Mouse (Mus musculus) bone marrow macrophage, adult 2 months (primary cell): ENCODE results near the gene Ahsg. TPM values are rescaled to one million over a fixed set of nuclear protein-coding genes. Genes with fewer than 3 reads are reported as not detected.

Experiments
- H3K27ac ChIP-seq: 2 replicates; pipeline ENCODE4 v1.5.1; 2012; ENCODE audit warnings: low read depth, low read length; ENCODE audit not compliant: insufficient read depth
- H3K4me1 ChIP-seq: 2 replicates; pipeline ENCODE4 v1.6.1; 2012; ENCODE audit warnings: low read length; ENCODE audit not compliant: control insufficient read depth, insufficient read depth
- H3K4me3 ChIP-seq: 2 replicates; pipeline ENCODE4 v1.5.1; 2012; ENCODE audit warnings: mild to moderate bottlenecking, low read length, moderate library complexity; ENCODE audit not compliant: insufficient read depth
- CTCF ChIP-seq: IDR thresholded peaks from 2 replicates; pipeline ENCODE4 v1.5.1; 2012; ENCODE audit warnings: low read depth, mild to moderate bottlenecking, low read length, moderate library complexity
- POLR2A ChIP-seq: IDR thresholded peaks from 2 replicates; pipeline ENCODE4 v1.6.1; 2012; ENCODE audit warnings: mild to moderate bottlenecking, low read depth, low read length, borderline replicate concordance
- polyA plus RNA-seq: library from polyadenylated mRNA; stranded (reverse); fragments of >200 nt; gene quantifications from 2 replicates; pipeline ENCODE4 v1.2.4, GENCODE M21; 2012; ENCODE audit not compliant: missing spikeins, insufficient read depth, insufficient read length

Ahsg gene
- polyA plus RNA-seq, 1 experiment: not detected

- Histone ChIP-seq H3K27ac (no peak overlapping the region), H3K4me3 (no peak overlapping the region), H3K4me1 (no peaks in the 10 kb centered on the region)
- TF ChIP-seq POLR2A: no peak
- no peak for TF ChIP-seq CTCF
These were observed 20.9 kb downstream of the Ahsg start for GRCm38 (mm10) chr16:22911986-22912385.

DNA sequence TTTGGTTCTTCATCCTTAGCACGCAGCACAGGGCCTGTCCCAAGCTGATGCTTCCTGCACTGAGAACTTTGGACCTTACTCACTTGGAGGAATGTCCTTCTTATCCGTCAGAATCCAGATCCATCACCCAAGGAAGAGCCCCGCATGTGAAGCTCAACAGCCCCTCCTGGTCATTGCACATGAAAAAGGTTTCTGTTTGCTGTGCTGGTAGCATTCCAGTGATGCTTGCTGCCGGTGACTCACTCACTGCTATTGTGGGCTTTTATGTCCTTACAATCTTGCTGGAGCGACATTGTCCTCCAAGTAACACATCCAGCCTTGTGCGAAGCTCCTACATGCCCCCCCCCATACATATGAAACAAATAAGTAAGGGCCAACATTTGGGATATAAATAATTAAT, 21.8 kb downstream of the Ahsg start:
- Histone ChIP-seq H3K4me3 (no peak overlapping the region), H3K4me1 (no peaks in the 10 kb centered on the region), H3K27ac (no peak overlapping the region)
- TF ChIP-seq POLR2A (no peak), CTCF (no peak)

DNA sequence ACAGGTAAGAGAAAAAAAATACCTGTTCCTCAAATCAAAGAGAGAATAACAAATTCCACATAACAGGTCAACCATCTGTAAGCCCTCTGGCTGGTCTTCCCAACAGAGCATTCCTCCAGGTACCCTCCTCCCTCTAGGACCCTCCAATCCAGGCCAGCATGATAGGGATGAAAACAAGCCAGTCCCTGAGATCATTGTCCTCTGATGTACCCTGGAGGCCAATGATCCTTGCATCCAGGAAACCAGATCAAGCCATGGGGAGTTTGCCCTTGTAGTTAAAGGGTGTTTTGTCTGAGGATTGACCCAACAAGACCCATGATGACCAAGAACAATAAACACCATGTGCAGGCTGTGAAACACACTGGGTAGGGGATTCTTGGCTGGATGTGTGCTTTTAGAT, 23.2 kb downstream of the Ahsg start:
- Histone ChIP-seq H3K4me1 (no peaks in the 10 kb centered on the region), H3K4me3 (no peak overlapping the region), H3K27ac (no peak overlapping the region)
- TF ChIP-seq CTCF (no peak), POLR2A (no peak)

DNA sequence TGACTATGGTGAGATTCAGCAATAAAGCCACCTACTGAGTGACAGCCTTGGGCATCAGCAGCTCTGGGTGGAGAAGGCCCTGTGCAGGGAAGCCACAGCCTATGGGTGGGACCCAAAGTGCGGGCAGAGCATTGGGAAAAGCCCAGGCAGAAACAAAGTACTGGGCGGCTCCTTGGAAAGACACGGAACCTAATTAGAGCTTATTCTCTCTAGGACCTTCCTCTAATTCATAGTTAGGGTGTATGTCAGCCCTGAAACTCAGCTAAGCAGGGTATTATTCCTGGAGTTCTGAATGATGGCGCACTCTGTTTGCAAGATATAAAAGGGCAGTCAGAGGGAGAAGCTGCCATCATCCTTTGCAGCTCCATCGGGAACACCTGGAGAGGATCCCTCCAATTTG, 27.0 kb downstream of the Ahsg start, which contains the start of gene Fetub:
Gene Fetub, plus strand, starts transcription at position 301 of the 400 bp plus-strand sequence.
- no peak within 1 kb of the TSS for H3K4me3 ChIP-seq
- TF ChIP-seq CTCF: no peak
- no peak for TF ChIP-seq POLR2A
- H3K27ac ChIP-seq: no peak within 1 kb of the TSS
- H3K4me1 ChIP-seq: no peaks in the 10 kb centered on the region

GRCm38 (mm10) chr16:22918664-22919312, 27.7 kb downstream of the Ahsg start:
- no peak for TF ChIP-seq POLR2A
- TF ChIP-seq CTCF: no peak
- no peak overlapping the region for H3K4me3 ChIP-seq
- H3K4me1 ChIP-seq: no peaks in the 10 kb centered on the region
- no peak overlapping the region for H3K27ac ChIP-seq

DNA sequence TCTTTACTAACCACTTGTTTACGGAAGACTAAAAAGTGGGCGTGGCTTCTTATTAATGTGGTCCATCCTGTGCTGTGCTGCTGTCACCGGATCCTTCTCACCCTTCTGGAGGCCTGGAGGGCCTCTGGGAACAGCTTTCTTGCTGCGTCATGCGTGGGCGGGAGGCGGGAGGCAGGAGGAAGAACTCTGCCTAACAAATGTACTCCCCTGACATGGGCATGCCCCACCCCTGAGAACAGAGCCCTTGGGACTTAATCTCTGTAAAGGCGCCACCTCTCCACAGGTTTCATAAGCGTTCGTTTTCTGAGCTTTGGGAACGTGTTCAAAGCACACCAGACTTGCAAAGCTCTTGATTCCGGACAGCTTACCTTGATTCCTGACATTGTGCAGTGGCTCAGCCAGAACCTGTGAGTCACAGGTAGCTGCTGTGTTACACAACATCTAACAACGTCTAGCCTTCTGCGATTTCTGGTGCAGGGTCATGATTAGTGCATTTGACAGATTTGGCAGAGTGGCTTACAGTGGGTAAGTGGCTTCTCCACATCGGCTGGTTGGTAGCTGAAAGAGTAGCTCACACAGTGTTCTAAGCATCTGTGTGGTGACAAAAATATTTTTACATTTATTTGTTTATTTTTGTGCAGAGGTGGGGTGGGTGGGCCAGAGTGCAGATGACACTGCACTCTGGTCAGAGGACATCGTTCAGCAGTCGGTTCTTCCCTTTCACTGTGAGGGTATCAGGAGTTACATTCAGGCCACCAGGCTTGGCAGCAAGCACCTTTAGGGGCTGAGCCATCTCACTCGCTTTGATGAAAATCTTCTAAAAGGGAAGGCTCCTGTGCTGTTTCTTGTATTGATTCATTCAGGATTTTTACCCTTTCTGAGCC, 29.1 kb downstream of the Ahsg start:
- Histone ChIP-seq H3K27ac (no peak overlapping the region), H3K4me3 (no peak overlapping the region), H3K4me1 (no peaks in the 10 kb centered on the region)
- TF ChIP-seq POLR2A: no peak
- no peak for TF ChIP-seq CTCF

- H3K27ac ChIP-seq: no peak overlapping the region
- H3K4me1 ChIP-seq: no peaks in the 10 kb centered on the region
- no peak overlapping the region for H3K4me3 ChIP-seq
- TF ChIP-seq CTCF (no peak), POLR2A (no peak)
These were observed 30.7 kb downstream of the Ahsg start for GRCm38 (mm10) chr16:22921761-22922160.

DNA sequence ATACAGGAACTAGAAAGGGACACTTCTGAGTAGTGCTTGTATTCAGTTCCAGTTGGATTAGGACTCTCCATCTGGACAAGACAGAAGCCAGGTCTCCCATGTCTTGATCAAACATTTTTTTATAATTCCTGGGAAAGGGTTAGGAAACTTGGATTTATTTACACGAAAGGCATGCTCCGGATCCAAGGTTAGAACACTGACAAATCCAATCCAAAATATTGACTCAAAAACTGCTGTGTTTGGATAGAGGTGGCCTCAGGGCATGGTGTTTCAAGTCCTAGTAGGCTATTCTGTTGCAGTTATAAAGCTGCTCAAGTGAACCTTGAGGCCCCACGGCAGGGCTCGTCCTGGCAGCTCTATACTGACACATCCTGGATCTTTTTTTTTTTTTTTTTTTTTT, 31.4 kb downstream of the Ahsg start:
- TF ChIP-seq POLR2A: no peak
- TF ChIP-seq CTCF: no peak
- Histone ChIP-seq H3K4me1 (no peaks in the 10 kb centered on the region), H3K27ac (no peak overlapping the region), H3K4me3 (no peak overlapping the region)

DNA sequence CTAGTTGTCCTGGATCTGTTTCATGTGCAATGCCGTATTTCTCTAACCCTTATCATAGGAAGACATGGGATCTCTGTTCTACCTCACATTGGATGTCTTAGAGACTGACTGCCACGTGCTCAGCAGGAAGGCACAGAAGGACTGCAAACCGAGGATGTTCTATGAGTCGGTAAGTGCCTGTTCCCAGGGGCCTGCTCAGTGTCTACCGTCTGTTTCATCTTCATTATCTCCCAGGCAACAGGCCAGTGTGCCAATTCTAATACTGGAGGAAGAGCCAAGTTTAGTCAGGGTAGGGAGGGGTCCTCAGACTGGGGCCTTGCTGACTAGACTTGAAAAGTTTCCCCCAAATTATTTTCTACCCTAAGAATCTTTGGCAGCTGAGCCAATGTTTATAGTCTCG, 38.5 kb downstream of the Ahsg start:
- H3K4me3 ChIP-seq: no peak overlapping the region
- TF ChIP-seq POLR2A (no peak), CTCF (no peak)
- no peaks in the 10 kb centered on the region for H3K4me1 ChIP-seq
- H3K27ac ChIP-seq: no peak overlapping the region

- Histone ChIP-seq H3K4me1 (no peaks in the 10 kb centered on the region), H3K4me3 (no peak overlapping the region), H3K27ac (no peak overlapping the region)
- TF ChIP-seq CTCF: no peak
- TF ChIP-seq POLR2A: no peak
These were observed 40.5 kb downstream of the Ahsg start for GRCm38 (mm10) chr16:22931431-22932200.
